Mouse (Mus musculus) cerebellum, adult 2 months (tissue): ENCODE results near the gene Oas1f.

Experiments used
- CTCF ChIP-seq: fragments of 200-500 bp; IDR thresholded peaks from 2 replicates; pipeline ENCODE4 v1.5.1; 2011; ENCODE audit warnings: low read depth, mild to moderate bottlenecking, control low read depth, low read length, moderate library complexity, borderline replicate concordance; ENCODE audit not compliant: insufficient read depth
- POLR2A ChIP-seq: fragments of 200-500 bp; IDR thresholded peaks from 2 replicates; pipeline ENCODE4 v1.6.1; 2011; ENCODE audit warnings: low read length, control low read depth, borderline replicate concordance; ENCODE audit not compliant: insufficient read depth

GRCm38 (mm10) chr5:120870081-120870480 lies 22.9 kb downstream of the Oas1f start:
- no peak for TF ChIP-seq POLR2A
- TF ChIP-seq CTCF = no peak
